Mouse (Mus musculus) forebrain, postnatal 0 days (tissue): Measurements from ENCODE around the gene Tbcb. TPM values are rescaled to one million over a fixed set of nuclear protein-coding genes. Genes with fewer than 3 reads are reported as not detected.
"Not testable (repeated sequence)": the region's sequence is repeated elsewhere in the genome, so short reads cannot be mapped to it uniquely, and the experiment has no call there.

Experiments used
- ATAC-seq: fragments of 200-750 bp; cut with Nextera tagmentation; 2 replicates; pipeline ENCODE4 v1.8.0; 2017; ENCODE audit warnings: mild to moderate bottlenecking, moderate library complexity
- DNase-seq: peaks from one replicate; pipeline ENCODE4 v3.0.0-alpha.2; 2015
- H3K27ac ChIP-seq: fragments of 300-500 bp; sonication (generic); 2 replicates; pipeline ENCODE4 v1.5.1; 2014; ENCODE audit warnings: low read depth, mild to moderate bottlenecking, antibody characterized with exemption, low read length, moderate library complexity, mixed read lengths
- H3K27me3 ChIP-seq: fragments of 300-500 bp; sonication (generic); 2 replicates; pipeline ENCODE4 v1.6.1; 2014; ENCODE audit warnings: mild to moderate bottlenecking, low read length, mixed read lengths; ENCODE audit not compliant: insufficient read depth
- H3K36me3 ChIP-seq: fragments of 300-500 bp; sonication (generic); 2 replicates; pipeline ENCODE4 v1.6.1; 2014; ENCODE audit warnings: mild to moderate bottlenecking, moderate library complexity; ENCODE audit not compliant: insufficient read depth
- H3K4me1 ChIP-seq: fragments of 300-500 bp; sonication (generic); 2 replicates; pipeline ENCODE4 v1.6.1; 2014; ENCODE audit warnings: antibody characterized with exemption; ENCODE audit not compliant: insufficient read depth
- H3K4me2 ChIP-seq: fragments of 300-500 bp; sonication (generic); 2 replicates; pipeline ENCODE4 v1.6.1; 2014; ENCODE audit warnings: low read depth, mild to moderate bottlenecking, moderate library complexity
- H3K4me3 ChIP-seq: fragments of 300-500 bp; sonication (generic); 2 replicates; pipeline ENCODE4 v1.5.1; 2014; ENCODE audit warnings: low read depth, low read length, mixed read lengths
- H3K9ac ChIP-seq: fragments of 300-500 bp; sonication (generic); 2 replicates; pipeline ENCODE4 v1.6.1; 2014; ENCODE audit warnings: mild to moderate bottlenecking
- H3K9me3 ChIP-seq: fragments of 300-500 bp; sonication (generic); 2 replicates; pipeline ENCODE4 v1.6.1; 2016; ENCODE audit warnings: low read length
- CTCF ChIP-seq: sonication (generic); IDR thresholded peaks from 2 replicates; pipeline ENCODE4 v1.5.1; 2016; ENCODE audit warnings: antibody characterized with exemption, control low read depth, low read depth
- WGBS: fragments of 180-500 bp; shearing (Covaris S2); extraction: QIAGEN DNeasy Blood & Tissue Kit; methylation state at CpG from one replicate; pipeline ENCODE4 v1.1.7; 2014; 5-methylcytosine and 5-hydroxymethylcytosine counted together
- polyA plus RNA-seq: library from polyadenylated mRNA; unstranded; fragments of >200 nt; fragmentation: Nextera tagmentation; extraction: Ambion mirVana; gene quantifications from 2 replicates; pipeline ENCODE4 v1.2.1, GENCODE M21; 2015
- total RNA-seq: library from RNA; depleted of rRNA; stranded (reverse); fragments of >200 nt; gene quantifications from 2 replicates; pipeline ENCODE4 v1.2.3, GENCODE M21; 2014

The Tbcb gene
- total and polyA plus RNA-seq, 2 experiments from 2014 or later, result 151 to 475 TPM

GRCm38 (mm10) chr7:30213881-30214280, 18.2 kb downstream of the Tbcb start:
- H3K27me3 ChIP-seq, result no peaks in the 10 kb centered on the region
- no peaks in the 10 kb centered on the region for H3K4me1 ChIP-seq
- H3K4me2 ChIP-seq, result no peak overlapping the region
- DNase-seq (no peak), ATAC-seq (no peak)
- no peak for TF ChIP-seq CTCF
- H3K27ac ChIP-seq, result no peak overlapping the region
- no peaks in the 10 kb centered on the region for H3K36me3 ChIP-seq
- no peak overlapping the region for H3K4me3 ChIP-seq
- no peak overlapping the region for H3K9ac ChIP-seq
- WGBS, result 92% methylated on average over 3 of the region's 3 CpGs
- H3K9me3 ChIP-seq, result no peaks in the 10 kb centered on the region

- no peak overlapping the region for H3K9ac ChIP-seq
- no peak for TF ChIP-seq CTCF
- DNase-seq, result no peak
- WGBS, result 15% methylated on average over 4 of the region's 4 CpGs
- H3K27ac ChIP-seq, result no peak overlapping the region
- no peaks in the 10 kb centered on the region for H3K36me3 ChIP-seq
- no peaks in the 10 kb centered on the region for H3K9me3 ChIP-seq
- H3K4me3 ChIP-seq, result no peak overlapping the region
- no peak overlapping the region for H3K4me2 ChIP-seq
- H3K4me1 ChIP-seq, result no peaks in the 10 kb centered on the region
- no peaks in the 10 kb centered on the region for H3K27me3 ChIP-seq
- ATAC-seq, result no peak
Observed at GRCm38 (mm10) chr7:30211025-30211424, 21.0 kb downstream of the Tbcb start.

- H3K4me1 ChIP-seq, H3K9ac ChIP-seq, H3K36me3 ChIP-seq, H3K9me3 ChIP-seq, H3K4me3 ChIP-seq, H3K27ac ChIP-seq, ATAC-seq, H3K4me2 ChIP-seq, H3K27me3 ChIP-seq, DNase-seq: not testable (repeated sequence)
- 46% methylated on average over 5 of the region's 5 CpGs for WGBS
Observed at GRCm38 (mm10) chr7:30206364-30206763, 25.7 kb downstream of the Tbcb start.

- H3K9ac ChIP-seq, result no peak overlapping the region
- no peak for ATAC-seq
- 7% methylated on average over 2 of the region's 2 CpGs for WGBS
- H3K4me3 ChIP-seq, result no peak overlapping the region
- no peak overlapping the region for H3K27ac ChIP-seq
- H3K4me1 ChIP-seq, result no peaks in the 10 kb centered on the region
- no peaks in the 10 kb centered on the region for H3K9me3 ChIP-seq
- DNase-seq, result peak; percentile 52
- TF ChIP-seq CTCF, result peak; percentile 80
- no peak overlapping the region for H3K4me2 ChIP-seq
- no peaks in the 10 kb centered on the region for H3K36me3 ChIP-seq
- H3K27me3 ChIP-seq, result no peaks in the 10 kb centered on the region
Observed at GRCm38 (mm10) chr7:30205383-30205782, 26.7 kb downstream of the Tbcb start.

GRCm38 (mm10) chr7:30204380-30204779, 27.7 kb downstream of the Tbcb start:
- 19% methylated on average over 8 of the region's 8 CpGs for WGBS

GRCm38 (mm10) chr7:30202895-30203690, 29.0 kb downstream of the Tbcb start:
- 87% methylated on average over 11 of the region's 11 CpGs for WGBS
- Histone ChIP-seq H3K4me2 (no peak overlapping the region), H3K9ac (no peak overlapping the region), H3K4me3 (no peak overlapping the region), H3K4me1 (no peaks in the 10 kb centered on the region), H3K36me3 (no peaks in the 10 kb centered on the region), H3K27ac (no peak overlapping the region), H3K27me3 (no peaks in the 10 kb centered on the region), H3K9me3 (no peaks in the 10 kb centered on the region)
- ATAC-seq, result no peak
- DNase-seq, result no peak
- TF ChIP-seq CTCF, result no peak

More at GRCm38 (mm10) chr7:30204380-30204779, 27.7 kb downstream of the Tbcb start:
- no peak overlapping the region for H3K4me2 ChIP-seq
- no peak for TF ChIP-seq CTCF
- H3K27me3 ChIP-seq, result no peaks in the 10 kb centered on the region
- H3K27ac ChIP-seq, result no peak overlapping the region
- no peaks in the 10 kb centered on the region for H3K36me3 ChIP-seq
- DNase-seq (no peak), ATAC-seq (0 out of 2 replicates have a peak, but pooled peaks have one; percentile 25)
- H3K4me1 ChIP-seq, result no peaks in the 10 kb centered on the region
- no peak overlapping the region for H3K4me3 ChIP-seq
- H3K9ac ChIP-seq, result no peak overlapping the region
- no peaks in the 10 kb centered on the region for H3K9me3 ChIP-seq

DNA sequence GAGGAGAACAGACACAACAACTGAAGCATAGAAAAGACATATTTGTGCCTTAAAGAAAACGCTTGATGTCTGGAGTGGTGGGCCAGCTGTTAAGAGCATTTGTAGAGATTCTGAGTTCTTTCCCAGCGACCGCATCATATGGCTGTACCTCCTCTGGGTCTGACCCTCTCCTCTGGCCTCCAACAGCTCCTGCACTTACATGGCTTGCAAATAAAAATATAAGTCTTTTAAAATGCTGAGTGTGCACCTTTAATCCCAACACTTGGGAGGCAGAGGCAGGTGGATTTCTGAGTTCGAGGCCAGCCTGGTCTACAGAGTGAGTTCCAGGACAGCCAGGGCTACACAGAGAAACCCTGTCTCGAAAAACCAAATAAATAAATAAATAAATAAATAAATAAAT, 31.4 kb downstream of the Tbcb start:
- DNase-seq, ATAC-seq: not testable (repeated sequence)
- 89% methylated on average over 5 of the region's 5 CpGs for WGBS

More for the DNA sequence above, 31.4 kb downstream of the Tbcb start:
- H3K9me3 ChIP-seq, H3K27me3 ChIP-seq, H3K36me3 ChIP-seq, H3K4me1 ChIP-seq, H3K9ac ChIP-seq, H3K4me3 ChIP-seq, H3K27ac ChIP-seq, H3K4me2 ChIP-seq: not testable (repeated sequence)
